Mouse (Mus musculus) heart, adult 2 months (tissue): Measurements from ENCODE around the gene Rbp2.

Experiments
- CTCF ChIP-seq: fragments of 200-600 bp; IDR thresholded peaks from 2 replicates; pipeline ENCODE4 v1.8.1; 2022; ENCODE audit warnings: antibody characterized with exemption, mild to moderate bottlenecking, moderate library complexity
- POLR2A ChIP-seq: fragments of 200-500 bp; IDR thresholded peaks from 2 replicates; pipeline ENCODE4 v1.6.1; 2011; ENCODE audit warnings: mild to moderate bottlenecking, low read depth, low read length, control low read depth; ENCODE audit not compliant: insufficient read depth

GRCm38 (mm10) chr9:98498717-98499268 is 12.9 kb downstream of the Rbp2 start:
- TF ChIP-seq CTCF: no peak
- no peak for TF ChIP-seq POLR2A
